Mouse (Mus musculus) liver, embryonic 14.5 days (tissue): ENCODE data around the gene Lancl1.

Source experiments
- CTCF ChIP-seq: IDR thresholded peaks from 2 replicates; pipeline ENCODE4 v1.5.1; 2016; ENCODE audit warnings: antibody characterized with exemption, low read depth, control low read depth
- EP300 ChIP-seq: IDR thresholded peaks from 2 replicates; pipeline ENCODE4 v1.6.1; 2016; ENCODE audit warnings: antibody characterized with exemption, low read depth

DNA sequence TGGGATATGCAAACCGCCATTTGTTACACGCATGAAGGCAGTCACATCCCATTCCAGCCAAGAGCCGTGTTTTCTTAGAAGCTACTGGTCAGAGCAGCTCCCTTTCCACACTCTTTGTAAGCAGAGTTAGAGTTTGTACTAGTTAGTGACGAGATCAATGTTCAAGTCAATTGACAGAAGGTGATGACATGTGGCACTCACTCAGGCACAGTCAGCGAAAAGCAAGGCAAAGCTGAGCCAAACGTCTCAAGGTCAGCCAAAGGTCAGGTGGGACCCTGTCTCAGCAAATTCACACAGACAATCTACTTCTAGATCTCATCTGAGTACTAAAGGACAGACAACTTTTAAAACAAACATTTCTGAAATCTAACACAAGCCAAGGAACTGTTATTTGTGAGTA is 36.4 kb downstream of the Lancl1 start:
- no peak for TF ChIP-seq CTCF
- no peak for TF ChIP-seq EP300
